Mouse (Mus musculus): ENCODE results near the gene Ddx47. TPM values are rescaled to one million over a fixed set of nuclear protein-coding genes. Genes with fewer than 3 reads are reported as not detected.

Gene Ddx47
- 10 to 100 TPM; 51.0 to 55.2 TPM for total RNA-seq (2023)

DNA sequence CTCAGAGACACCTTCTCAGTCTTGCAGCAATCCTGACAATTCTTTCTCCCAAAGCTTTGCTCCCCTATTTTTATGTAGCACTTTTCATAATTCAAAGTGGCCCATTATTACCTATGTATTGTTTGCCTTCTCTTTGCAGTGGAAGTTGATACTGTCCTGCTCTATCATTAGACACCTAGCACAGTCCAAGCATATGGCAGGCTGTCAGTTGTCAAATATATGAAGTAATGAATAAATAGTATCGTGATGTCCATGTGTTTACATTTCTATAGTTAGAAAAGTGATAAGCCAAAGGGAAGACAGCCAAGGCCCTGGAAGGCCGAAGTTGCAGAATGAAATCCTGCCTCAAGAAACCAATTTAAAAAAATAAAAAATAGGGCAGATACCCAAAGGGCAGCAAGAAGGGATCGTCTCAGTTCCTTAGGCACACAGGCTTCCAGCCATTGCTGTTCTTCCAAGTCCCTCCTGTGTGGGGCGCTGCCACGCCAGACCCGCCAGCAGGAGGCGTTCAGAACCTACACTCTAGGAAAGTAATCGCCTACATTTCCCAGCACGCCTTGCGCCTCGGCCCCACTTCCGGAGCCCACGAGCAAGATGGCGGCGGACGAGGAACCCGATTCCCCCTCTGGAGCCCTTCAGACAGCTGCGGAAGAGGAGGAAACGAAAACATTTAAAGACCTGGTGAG is at the start of gene Ddx47:
Gene Ddx47 (plus strand): TSS at position 565 of the 686 bp plus-strand sequence.

DNA sequence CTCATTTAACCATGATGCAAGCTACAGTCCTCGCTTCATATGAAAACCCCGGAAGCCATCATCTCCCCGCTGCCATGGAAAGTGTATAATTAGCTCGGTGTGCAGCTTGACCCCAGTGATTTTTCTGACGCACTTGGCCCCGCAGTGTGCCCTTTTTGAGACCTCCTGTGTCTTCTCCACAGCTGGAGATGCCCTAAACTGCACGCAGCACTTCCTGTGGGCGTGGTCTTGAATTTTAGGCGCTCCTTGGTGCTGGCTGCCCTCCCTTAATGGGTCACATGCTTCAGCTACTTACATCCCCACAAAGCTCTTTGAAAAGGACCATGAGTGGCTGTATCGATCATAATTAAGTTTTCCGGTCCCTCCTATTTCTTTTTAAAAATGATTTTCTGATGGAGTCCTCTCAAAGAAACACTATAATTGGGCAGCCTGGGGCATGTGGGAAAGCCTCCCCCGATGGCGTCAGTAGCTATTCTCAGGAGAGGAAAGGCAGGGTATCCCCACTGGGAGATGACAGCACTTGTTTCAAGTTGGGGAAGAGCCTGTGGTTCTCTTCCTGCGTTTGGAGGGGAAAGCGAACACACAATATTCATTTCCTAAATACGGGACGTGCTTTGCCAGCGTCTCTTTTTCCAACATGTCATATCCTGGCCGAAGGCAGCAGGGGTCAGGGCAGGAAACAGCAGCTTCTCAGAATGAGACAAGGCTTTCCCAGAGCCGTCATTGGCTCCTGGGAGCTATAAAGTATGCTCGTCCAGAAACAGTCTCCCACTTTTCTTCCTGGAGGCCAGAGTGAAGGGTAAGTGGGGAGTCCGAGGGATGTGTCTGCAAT is 30.0 kb upstream of the Ddx47 start, which contains the start of gene Apold1:
Gene Apold1 (plus strand): TSS at position 488 of the 832 bp plus-strand sequence.

DNA sequence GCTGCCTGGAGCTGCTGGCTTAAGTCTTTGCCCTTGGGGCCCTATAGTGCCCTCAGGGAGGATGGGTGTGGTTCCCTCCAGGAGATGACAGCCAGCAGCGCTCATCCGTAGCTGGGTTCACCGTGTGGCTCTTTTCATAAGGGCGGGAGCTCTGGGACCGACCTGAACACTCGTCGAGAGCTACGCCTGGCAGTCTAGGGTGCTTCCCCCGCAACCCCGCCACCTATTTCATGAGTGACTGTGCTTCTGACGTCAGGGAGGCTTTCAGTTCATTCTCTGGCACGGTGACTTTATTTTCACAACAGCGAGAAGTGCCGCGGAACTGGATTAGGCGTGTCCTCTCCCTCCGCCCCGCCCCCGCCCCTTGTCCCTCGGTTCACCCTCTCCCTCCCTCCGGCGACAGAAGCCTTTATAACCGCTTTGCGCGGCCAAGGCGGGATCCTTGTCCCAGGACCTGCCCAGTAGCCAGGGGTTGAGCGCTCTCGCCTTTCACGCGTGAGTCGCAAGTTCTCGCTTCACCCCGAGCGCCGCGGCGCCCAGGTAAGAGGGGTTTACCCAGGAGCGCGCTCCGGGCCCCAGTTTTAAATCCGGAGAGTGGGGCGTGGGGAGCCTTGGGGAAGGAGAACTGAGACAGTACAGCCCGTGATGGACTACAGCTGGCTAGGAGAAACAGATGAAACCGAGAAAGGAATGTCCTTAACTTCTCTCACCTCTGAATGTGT is 54.0 kb downstream of the Ddx47 start, which contains the start of gene Gprc5a:
Gene Gprc5a (plus strand): TSS at position 416 of the 722 bp plus-strand sequence.

Other genes with a start within 250 kb of the Ddx47 start
- 1 to 10 TPM; 2.3 to 3.1 TPM for gene Dusp16, start 219.0 kb upstream of the Ddx47 start, total RNA-seq (2023)
- gene Crebl2, start 181.5 kb upstream of the Ddx47 start, total RNA-seq (2023), result 1 to 10 TPM; 7.6 to 8.5 TPM
- gene Gpr19, start 113.0 kb upstream of the Ddx47 start, total RNA-seq (2023), result 1 to 10 TPM; 5.4 to 6.9 TPM
- 10 to 100 TPM; 80.4 to 91.7 TPM for gene Cdkn1b, start 91.2 kb upstream of the Ddx47 start, total RNA-seq (2023)
- gene Apold1, start 29.9 kb upstream of the Ddx47 start, total RNA-seq (2023), result under 1 TPM; 0.62 to 0.72 TPM
- gene Gprc5a, start 54.0 kb downstream of the Ddx47 start, total RNA-seq (2023), result under 1 TPM in 1 of 2 experiments, not detected in 1; 0.22 TPM
- gene Gprc5d, start 106.7 kb downstream of the Ddx47 start, total RNA-seq (2023), result under 1 TPM in 1 of 2 experiments, not detected in 1; 0.26 TPM
- 10 to 100 TPM in 1 of 2 experiments, 1 to 10 TPM in 1; 9.3 to 11.3 TPM for gene Fam234b, start 186.4 kb downstream of the Ddx47 start, total RNA-seq (2023)
- 10 to 100 TPM; 28.8 to 38.5 TPM for gene Hebp1, start 186.4 kb downstream of the Ddx47 start, total RNA-seq (2023)
- not detected for gene Gsg1, start 242.7 kb downstream of the Ddx47 start, total RNA-seq (2023)

Measured in neutrophil, adult 83 days (primary cell).